Mouse (Mus musculus) left cerebral cortex, postnatal 14 days (tissue): ENCODE data around the gene Fxr2. TPM values are rescaled to one million over a fixed set of nuclear protein-coding genes. Genes with fewer than 3 reads are reported as not detected.
"Not testable (repeated sequence)": the region's sequence is repeated elsewhere in the genome, so short reads cannot be mapped to it uniquely, and the experiment has no call there.

ENCODE experiments used
- DNase-seq, 2 experiments: peaks; one replicate each; pipeline ENCODE4 v3.0.0; 2021 to 2022; ENCODE audit warnings: low spot score in 2 of 2, mixed read lengths in 1 of 2
- intact Hi-C: fragments of 180-260 bp; cut with DNase I; formaldehyde crosslinking; loops from one replicate; pipeline ENCODE4 v1.15.1; 2025
- microRNA-seq, 2 experiments: library from miRNA; unstranded; fragments of <30 nt; microRNA quantifications; one replicate each; pipeline ENCODE4 v1.2.0; 2022
- total RNA-seq, 2 experiments: library from RNA; stranded (reverse); gene quantifications; 2 replicates each; pipeline ENCODE4 v1.2.3; 2021

The Fxr2 gene
- total RNA-seq, 2 experiments from 2014 or later = 107 TPM

DNA sequence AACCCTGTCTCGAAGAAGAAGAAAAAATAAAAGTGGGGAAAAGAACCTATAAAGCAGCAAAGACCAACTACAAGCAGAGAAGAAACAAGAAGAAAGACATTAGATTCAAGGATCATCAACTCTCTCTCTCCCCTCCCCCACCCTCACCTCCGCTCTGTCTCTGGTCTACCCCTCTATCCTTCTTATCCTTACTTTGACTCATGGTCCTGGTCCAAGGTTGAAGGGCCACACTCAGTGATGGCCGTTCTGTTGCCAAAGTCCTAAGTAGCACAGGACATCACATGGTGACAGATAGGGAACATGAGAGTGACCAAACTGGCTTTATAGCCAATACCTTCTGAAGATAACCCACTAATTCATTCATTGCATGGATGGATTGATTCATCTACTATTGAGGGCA lies 64.6 kb downstream of the Fxr2 start:
- no peak for DNase-seq
- intact Hi-C loops = no loop called here

DNA sequence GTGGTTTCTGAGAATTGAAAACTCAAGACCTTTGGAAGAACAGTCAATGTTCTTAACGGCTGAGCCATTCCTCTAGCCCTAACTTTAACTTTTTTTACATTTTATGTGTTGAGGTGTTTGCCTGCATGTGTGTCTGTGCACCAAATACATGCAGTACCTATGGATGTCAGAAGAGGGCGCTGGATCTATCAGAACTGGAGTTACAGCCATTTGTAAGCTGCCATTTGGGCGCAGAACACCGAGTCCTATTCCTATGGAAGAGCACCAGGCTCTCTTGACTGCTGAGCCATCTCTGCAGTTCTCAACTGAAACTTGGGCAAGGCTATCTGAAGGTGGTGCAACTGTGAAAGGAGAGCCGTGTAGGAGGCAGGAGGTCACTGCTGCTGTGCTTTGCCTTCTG lies 65.8 kb downstream of the Fxr2 start:
- intact Hi-C loops = no loop called here
- no peak for DNase-seq

DNA sequence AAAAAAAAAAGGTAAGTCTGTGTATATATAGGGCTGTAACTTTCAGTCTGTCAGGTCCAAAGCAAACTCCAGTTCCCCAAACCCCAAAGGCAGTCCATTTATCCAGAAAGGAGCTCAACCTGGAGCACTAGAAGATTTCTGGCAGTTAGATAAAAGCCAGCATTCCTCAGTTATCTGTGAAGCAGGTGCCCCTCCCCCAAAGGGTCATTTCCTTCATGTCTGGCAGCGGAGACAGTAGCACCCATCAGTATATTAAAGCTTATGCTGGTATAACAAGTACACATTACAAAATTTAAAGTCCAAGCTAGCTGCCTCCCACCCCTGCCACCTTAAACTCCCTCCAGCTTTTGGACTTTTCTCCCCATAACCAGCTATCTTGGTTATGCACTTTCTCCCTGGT lies 66.8 kb downstream of the Fxr2 start:
- no peak for DNase-seq
- intact Hi-C loops = no loop called here

DNA sequence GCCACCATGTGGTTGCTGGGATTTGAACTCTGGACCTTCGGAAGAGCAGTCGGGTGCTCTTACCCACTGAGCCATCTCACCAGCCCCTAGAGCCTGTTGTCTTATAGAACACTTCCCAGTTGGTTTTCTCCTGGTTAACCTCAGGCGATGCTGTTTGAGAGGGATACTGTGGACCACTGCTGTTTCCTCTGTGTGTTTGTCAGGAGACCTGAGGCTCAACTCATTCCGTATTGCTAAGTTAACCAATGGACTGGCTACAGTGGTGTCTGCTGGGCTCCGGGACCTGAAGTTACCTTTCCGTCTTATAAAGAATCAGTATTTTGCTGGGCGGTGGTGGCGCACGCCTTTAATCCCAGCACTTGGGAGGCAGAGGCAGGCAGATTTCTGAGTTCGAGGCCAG lies 70.1 kb downstream of the Fxr2 start:
- intact Hi-C loops, DNase-seq: not testable (repeated sequence)

Small RNAs within 50 kb of the gene (microRNA-seq; reads per million reads assigned to microRNA genes)
- 5.0 to 5.7 reads per million in 2 experiments for gene Mir1934
- gene Mir467f = 0 reads per million in 2 experiments

Other genes with a start within 250 kb of the Fxr2 start
- gene Naa38, start 237.5 kb upstream of the Fxr2 start, total RNA-seq = 100 to 1,000 TPM in 1 of 2 experiments, 10 to 100 TPM in 1; 92.0 to 106 TPM
- 10 to 100 TPM; 36.8 to 42.0 TPM for gene Cyb5d1, start 237.4 kb upstream of the Fxr2 start, total RNA-seq
- 1 to 10 TPM; 2.6 to 2.9 TPM for gene Tmem88, start 234.8 kb upstream of the Fxr2 start, total RNA-seq
- 10 to 100 TPM; 33.0 to 33.3 TPM for gene Kdm6b, start 219.3 kb upstream of the Fxr2 start, total RNA-seq
- gene Dnah2, start 83.9 kb upstream of the Fxr2 start, total RNA-seq = 1 to 10 TPM; 3.5 to 3.6 TPM
- 100 to 1,000 TPM in 1 of 2 experiments, 10 to 100 TPM in 1; 71.8 to 100 TPM for gene Efnb3, start 72.8 kb upstream of the Fxr2 start, total RNA-seq
- 1 to 10 TPM; 6.9 to 8.3 TPM for gene Wrap53, start 52.7 kb upstream of the Fxr2 start, total RNA-seq
- gene Trp53, start 52.6 kb upstream of the Fxr2 start, total RNA-seq = 10 to 100 TPM; 21.2 to 21.9 TPM
- gene Atp1b2, start 27.0 kb upstream of the Fxr2 start, total RNA-seq = 100 to 1,000 TPM; 451 to 452 TPM
- gene Shbg, start 15.1 kb upstream of the Fxr2 start, total RNA-seq = not detected
- gene Sat2, start 11.0 kb upstream of the Fxr2 start, total RNA-seq = 10 to 100 TPM in 1 of 2 experiments, 1 to 10 TPM in 1; 9.9 to 10.2 TPM
- not detected for gene Sox15, start 22.3 kb downstream of the Fxr2 start, total RNA-seq
- gene Mpdu1, start 29.7 kb downstream of the Fxr2 start, total RNA-seq = 10 to 100 TPM; 77.6 to 83.7 TPM
- gene Cd68, start 33.2 kb downstream of the Fxr2 start, total RNA-seq = 10 to 100 TPM; 13.5 to 13.8 TPM
- 100 to 1,000 TPM; 368 to 371 TPM for gene Eif4a1, start 39.4 kb downstream of the Fxr2 start, total RNA-seq
- gene Senp3, start 49.1 kb downstream of the Fxr2 start, total RNA-seq = 100 to 1,000 TPM in 1 of 2 experiments, 10 to 100 TPM in 1; 91.5 to 102 TPM
- gene Tnfsf13, start 52.8 kb downstream of the Fxr2 start, total RNA-seq = 1 to 10 TPM; 1.7 to 2.0 TPM
- gene Tnfsf12, start 62.9 kb downstream of the Fxr2 start, total RNA-seq = 1 to 10 TPM; 5.8 to 7.6 TPM
- under 1 TPM; 0.81 to 0.95 TPM for gene Tnfsfm13, start 63.1 kb downstream of the Fxr2 start, total RNA-seq
- gene Polr2a, start 125.6 kb downstream of the Fxr2 start, total RNA-seq = 10 to 100 TPM; 54.3 to 54.4 TPM
- gene Slc35g3, start 129.0 kb downstream of the Fxr2 start, total RNA-seq = not detected
- gene Zbtb4, start 132.9 kb downstream of the Fxr2 start, total RNA-seq = 10 to 100 TPM; 71.1 to 86.9 TPM
- gene Chrnb1, start 163.0 kb downstream of the Fxr2 start, total RNA-seq = under 1 TPM; 0.76 to 0.79 TPM
- 10 to 100 TPM; 15.4 to 20.4 TPM for gene Fgf11, start 168.9 kb downstream of the Fxr2 start, total RNA-seq
- gene Tmem102, start 172.6 kb downstream of the Fxr2 start, total RNA-seq = not detected
- not detected for gene Gm39566, start 182.3 kb downstream of the Fxr2 start, total RNA-seq
- not detected for gene Spem2, start 185.5 kb downstream of the Fxr2 start, total RNA-seq
- under 1 TPM in 1 of 2 experiments, not detected in 1; 0.32 TPM for gene Spem1, start 189.2 kb downstream of the Fxr2 start, total RNA-seq
- gene Nlgn2, start 204.8 kb downstream of the Fxr2 start, total RNA-seq = 100 to 1,000 TPM; 277 to 281 TPM
- 100 to 1,000 TPM; 160 to 167 TPM for gene Tmem256, start 205.5 kb downstream of the Fxr2 start, total RNA-seq
- gene Plscr3, start 213.4 kb downstream of the Fxr2 start, total RNA-seq = 10 to 100 TPM; 19.5 to 22.3 TPM
- gene Tnk1, start 225.7 kb downstream of the Fxr2 start, total RNA-seq = not detected
- not detected for gene Tmem95, start 245.0 kb downstream of the Fxr2 start, total RNA-seq
- 1 to 10 TPM in 1 of 2 experiments, under 1 TPM in 1; 0.86 to 1.4 TPM for gene Kctd11, start 248.4 kb downstream of the Fxr2 start, total RNA-seq